Mouse (Mus musculus) heart, postnatal 25 days (tissue): ENCODE results near the gene Plagl1. TPM values are rescaled to one million over a fixed set of nuclear protein-coding genes. Genes with fewer than 3 reads are reported as not detected.

Source experiments
- DNase-seq: peaks from one replicate; pipeline ENCODE4 v3.0.0; 2022; ENCODE audit warnings: low spot score
- intact Hi-C: fragments of 180-260 bp; cut with DNase I; formaldehyde crosslinking; loops from one replicate; pipeline ENCODE4 v1.15.1; 2025
- total RNA-seq, 2 experiments: library from RNA; stranded (reverse); gene quantifications; 2 replicates each; pipeline ENCODE4 v1.2.3; 2021

Gene Plagl1
- total RNA-seq, 2 experiments from 2014 or later = 9.6 to 12.4 TPM

- intact Hi-C loops = no loop called here
- DNase-seq = no peak
Measured at GRCm38 (mm10) chr10:13119300-13119699, 59.0 kb downstream of the Plagl1 start.

GRCm38 (mm10) chr10:13125811-13126210, 65.5 kb downstream of the Plagl1 start:
- intact Hi-C loops = no loop called here
- DNase-seq = no peak

DNA sequence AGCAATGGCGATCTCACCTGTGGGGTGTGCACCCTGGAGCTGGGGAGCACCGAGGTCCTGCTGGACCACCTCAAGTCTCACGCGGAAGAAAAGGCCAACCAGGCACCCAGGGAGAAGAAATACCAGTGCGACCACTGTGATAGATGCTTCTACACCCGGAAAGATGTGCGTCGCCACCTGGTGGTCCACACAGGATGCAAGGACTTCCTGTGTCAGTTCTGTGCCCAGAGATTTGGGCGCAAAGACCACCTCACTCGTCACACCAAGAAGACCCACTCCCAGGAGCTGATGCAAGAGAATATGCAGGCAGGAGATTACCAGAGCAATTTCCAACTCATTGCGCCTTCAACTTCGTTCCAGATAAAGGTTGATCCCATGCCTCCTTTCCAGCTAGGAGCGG, 67.0 kb downstream of the Plagl1 start:
- intact Hi-C loops = no loop called here
- no peak for DNase-seq

DNA sequence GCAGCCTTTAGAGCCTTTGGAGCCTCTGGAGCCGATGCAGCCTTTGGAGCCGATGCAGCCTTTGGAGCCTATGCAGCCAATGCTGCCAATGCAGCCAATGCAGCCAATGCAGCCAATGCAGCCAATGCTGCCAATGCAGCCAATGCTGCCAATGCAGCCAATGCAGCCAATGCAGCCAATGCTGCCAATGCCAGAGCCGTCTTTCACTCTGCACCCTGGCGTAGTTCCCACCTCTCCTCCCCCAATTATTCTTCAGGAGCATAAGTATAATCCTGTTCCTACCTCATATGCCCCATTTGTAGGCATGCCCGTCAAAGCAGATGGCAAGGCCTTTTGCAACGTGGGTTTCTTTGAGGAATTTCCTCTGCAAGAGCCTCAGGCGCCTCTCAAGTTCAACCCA, 67.6 kb downstream of the Plagl1 start:
- DNase-seq = no peak
- intact Hi-C loops = no loop called here

DNA sequence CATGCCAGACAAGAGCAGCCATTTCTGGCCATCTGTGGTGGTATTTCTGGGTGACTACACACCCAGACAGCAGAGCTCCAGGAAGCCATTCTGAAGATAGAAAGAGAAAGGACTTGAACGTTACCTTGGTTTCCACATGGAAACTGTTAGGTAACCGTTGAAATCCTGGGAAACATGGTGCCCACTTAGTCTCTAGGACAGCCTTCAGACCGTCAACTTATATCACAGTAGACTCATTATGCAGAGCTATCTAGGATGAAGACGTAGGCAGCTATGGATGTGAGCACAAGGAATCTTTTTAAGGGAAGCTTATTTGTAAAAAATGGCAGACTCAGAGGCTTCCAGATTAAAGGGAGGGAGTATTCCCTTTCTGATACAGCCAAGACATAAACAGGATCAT, 73.5 kb downstream of the Plagl1 start:
- DNase-seq = no peak
- intact Hi-C loops = no loop called here

DNA sequence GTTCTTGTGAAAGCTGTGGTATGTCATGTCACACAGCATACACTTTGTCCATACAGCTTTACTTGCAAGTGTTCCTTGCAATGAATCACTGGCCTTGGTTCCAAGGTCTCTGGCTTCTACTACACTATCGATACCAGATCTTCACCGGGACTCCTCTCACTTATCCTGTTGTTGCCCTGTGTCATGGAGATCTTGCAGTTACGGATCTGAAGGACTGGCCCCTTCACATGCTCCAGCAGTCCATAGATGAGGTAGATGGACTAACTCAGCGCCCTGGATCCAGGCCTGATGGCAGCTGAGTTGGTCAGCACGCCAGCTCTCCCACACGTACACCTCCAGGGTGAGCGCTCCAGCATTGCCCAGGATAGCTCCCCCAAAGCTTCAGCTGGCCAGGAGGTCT, 75.0 kb downstream of the Plagl1 start:
- intact Hi-C loops = no loop called here
- no peak for DNase-seq

GRCm38 (mm10) chr10:13135751-13136150, 75.4 kb downstream of the Plagl1 start:
- intact Hi-C loops = no loop called here
- DNase-seq = no peak

DNA sequence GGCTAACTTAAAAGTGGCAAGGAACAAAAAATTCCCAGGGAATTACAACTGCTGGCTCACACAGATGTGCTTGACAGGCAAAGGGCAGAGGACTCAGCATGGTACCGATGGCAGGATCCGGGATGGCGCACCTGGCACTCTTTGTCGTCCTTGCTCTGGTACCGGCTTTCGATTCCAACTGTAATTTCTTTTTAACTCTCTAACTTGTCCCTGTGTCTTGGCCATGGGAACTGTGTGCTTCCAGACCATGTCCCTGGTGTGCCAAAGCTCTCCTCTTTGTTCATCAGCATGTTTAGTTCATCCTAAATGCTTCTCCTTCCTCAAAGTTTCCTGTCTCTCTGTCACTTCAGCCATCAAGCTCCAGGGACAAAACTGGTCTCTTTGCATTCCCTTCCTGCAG, 77.6 kb downstream of the Plagl1 start:
- no peak for DNase-seq
- intact Hi-C loops = no loop called here

GRCm38 (mm10) chr10:13140434-13140833, 80.1 kb downstream of the Plagl1 start:
- no peak for DNase-seq
- intact Hi-C loops = no loop called here

DNA sequence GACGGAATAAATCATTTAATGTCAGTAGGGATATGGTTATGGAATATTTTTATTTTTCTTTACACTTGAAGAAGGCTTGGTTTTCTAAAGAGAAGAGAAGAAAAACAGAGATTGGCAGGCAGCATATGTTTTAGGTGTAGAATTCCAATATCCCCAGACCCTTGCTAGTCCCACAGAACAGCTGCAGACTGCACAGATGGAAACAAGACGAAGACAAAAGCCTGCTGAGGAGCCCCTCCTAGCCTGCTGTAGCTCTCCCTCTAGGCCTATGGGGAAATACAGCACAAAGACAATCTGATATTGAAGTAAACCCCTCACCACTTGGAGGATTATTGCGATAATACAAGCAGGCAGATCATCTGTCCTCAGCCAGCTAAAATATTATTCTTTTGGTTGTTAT, 90.1 kb downstream of the Plagl1 start:
- intact Hi-C loops = no loop called here
- DNase-seq = no peak

DNA sequence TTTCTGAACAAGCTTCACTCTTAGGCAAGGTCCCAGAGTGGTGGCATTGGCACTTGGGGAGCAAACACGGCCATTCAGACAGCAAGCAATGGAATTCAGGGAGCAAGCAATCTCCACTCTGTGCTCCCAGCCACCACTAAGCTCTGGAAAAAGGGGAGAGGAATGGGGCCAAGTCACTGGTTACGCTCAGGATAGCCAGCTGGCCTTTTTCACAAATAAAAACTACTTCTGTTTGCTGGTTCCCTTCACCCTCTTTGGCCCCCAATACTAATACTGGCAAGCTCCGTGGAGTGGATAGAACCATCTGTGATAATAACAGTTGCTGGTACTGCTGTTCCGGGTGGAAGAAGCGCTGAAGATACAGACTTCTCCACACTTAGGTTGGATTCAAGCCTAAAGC, 91.0 kb downstream of the Plagl1 start:
- intact Hi-C loops = no loop called here
- DNase-seq = no peak

DNA sequence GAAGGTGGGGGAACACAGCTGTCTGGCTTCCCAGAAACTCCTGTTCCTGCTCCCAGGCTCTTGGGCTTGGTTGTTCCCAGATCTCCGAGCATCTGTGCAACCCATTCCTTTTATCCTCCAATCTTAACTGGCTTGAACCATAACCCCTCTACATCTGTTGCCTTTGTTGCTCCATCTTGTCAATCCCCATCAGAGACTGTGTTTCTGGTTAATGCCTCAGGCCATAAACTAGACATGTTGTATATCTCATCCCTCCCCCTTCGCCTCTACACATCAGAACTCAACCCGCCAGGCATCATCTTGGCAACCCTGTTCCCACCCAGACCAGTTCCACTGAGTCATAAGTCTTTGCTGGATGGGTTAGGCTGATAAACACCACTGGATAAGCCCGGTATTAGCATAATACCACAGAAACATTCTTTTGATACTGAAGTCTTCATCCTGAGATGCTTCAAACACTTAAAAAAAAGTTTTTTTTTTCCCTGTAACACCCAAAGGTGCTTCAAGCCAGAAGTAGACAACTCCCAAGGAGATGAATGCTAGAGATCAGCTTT, 92.6 kb downstream of the Plagl1 start:
- intact Hi-C loops = no loop called here
- DNase-seq = no peak

DNA sequence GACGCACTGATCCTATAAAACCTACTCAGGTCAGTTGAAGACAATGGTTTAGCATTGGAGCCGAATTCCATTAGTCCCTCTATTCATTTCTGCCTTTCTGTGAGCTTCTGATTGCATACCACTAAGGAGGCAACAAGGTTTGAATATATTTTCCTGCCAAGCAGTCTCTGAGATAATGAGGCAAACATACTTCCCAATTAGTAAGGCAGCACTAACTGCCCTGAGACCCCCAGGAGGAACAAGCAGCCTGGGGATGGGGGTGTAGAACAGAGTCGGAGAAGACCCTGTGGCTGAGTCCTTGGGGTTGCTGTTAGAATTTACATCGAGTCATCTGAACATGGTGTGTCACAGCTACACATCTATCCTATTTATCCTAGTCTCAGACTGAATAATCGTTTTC, 95.1 kb downstream of the Plagl1 start:
- intact Hi-C loops = no loop called here
- no peak for DNase-seq

- intact Hi-C loops = no loop called here
- DNase-seq = no peak
Measured at GRCm38 (mm10) chr10:13160913-13161312, 100.6 kb downstream of the Plagl1 start.

DNA sequence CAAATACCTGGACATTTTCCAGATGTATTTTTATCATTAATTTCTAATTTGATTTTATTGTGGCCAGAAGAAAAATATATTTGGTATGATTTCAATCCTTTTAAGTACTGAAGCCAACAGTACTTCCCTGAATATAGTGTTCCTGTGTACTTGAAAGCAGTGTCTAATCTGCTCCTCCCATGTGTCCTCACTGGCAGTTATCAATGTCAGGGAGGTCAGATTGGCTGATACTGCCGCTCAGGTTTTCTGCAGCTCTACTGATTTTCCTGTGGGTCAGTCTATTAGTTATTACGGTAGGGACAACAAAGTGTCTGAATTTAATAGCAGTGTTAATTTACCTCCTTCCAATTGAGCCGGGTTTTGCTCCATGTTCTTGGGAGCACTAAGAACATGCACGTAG, 101.7 kb downstream of the Plagl1 start:
- intact Hi-C loops = no loop called here
- no peak for DNase-seq

DNA sequence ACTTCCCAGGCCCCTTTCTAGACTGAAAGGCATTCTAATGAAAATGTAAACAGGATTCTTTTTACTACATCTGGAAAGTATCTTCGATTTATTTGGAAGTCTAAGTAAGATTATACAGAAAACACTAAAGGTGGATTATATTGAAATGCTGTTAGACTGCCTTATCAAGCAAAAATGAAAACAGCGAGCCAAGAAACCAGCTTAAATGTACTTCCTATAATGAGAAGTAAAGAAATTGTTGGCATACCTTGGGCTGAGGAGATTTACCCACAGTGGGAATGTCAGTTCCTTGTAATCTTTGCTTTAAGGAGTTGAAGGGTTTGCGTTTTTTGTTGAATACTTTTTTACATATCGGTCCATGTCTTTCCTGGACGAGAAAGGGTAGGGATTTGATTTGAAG, 108.2 kb downstream of the Plagl1 start:
- DNase-seq = no peak
- intact Hi-C loops = no loop called here

GRCm38 (mm10) chr10:13170739-13171448, 110.6 kb downstream of the Plagl1 start:
- no peak for DNase-seq
- intact Hi-C loops = no loop called here

DNA sequence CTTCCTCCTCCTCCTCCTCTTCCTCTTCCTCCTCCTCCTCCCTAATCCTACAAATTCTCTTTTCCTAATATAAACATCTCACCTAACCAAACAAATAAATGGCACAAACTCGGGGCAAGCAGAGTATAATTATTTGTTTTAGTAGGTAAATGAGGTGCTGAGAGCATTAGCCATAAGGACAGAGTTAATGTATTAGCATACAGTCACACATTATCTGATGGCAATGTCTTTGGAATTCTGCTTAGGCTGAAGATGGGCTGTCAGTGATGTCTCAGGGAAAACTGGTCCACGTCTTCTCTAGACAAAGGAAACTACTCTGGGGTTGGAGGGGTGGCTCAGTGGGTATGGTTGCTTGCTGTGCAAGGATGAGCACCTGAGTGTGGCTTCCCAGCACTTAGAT, 111.2 kb downstream of the Plagl1 start:
- intact Hi-C loops = no loop called here
- no peak for DNase-seq

DNA sequence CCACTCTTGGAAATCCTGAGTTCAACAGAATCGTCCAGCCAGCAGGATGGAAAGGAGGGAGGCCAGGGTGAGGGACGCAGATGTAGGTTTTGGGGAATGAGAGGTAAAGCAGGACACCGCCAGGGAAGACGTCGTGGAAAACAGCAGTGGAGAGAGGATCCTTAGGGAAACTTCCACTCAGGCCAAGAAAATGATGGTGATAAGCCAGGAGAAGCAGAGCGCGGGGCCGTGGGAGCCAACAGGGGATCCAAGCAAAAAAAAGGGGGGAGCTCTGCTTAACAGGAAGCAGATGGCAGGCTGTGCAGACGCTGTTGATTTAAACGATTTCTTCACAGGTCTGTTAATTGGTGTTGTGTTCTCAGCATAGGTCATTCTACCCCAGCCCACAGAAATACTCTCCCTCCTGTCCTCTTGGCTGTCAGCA, 112.5 kb downstream of the Plagl1 start:
- no peak for DNase-seq
- intact Hi-C loops = no loop called here

DNA sequence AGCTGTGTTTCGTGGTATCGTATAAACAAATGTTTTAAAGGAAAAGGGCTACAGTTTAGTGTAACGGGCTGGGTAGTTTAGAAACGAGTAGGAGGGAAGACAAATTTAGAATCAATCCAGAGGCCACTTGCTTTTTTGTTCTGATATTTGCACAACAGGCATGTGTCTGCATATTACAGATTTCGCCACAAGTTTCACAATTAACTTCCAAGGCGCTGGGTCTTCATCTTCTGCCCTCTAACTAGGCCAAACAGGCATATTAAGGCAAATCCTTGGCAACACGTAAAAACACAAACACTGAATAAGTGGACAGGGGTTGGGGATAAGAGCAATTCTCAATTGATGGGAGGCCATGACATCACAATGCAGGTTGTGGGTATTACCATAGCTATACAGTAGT, 115.6 kb downstream of the Plagl1 start:
- intact Hi-C loops = no loop called here
- DNase-seq = no peak

DNA sequence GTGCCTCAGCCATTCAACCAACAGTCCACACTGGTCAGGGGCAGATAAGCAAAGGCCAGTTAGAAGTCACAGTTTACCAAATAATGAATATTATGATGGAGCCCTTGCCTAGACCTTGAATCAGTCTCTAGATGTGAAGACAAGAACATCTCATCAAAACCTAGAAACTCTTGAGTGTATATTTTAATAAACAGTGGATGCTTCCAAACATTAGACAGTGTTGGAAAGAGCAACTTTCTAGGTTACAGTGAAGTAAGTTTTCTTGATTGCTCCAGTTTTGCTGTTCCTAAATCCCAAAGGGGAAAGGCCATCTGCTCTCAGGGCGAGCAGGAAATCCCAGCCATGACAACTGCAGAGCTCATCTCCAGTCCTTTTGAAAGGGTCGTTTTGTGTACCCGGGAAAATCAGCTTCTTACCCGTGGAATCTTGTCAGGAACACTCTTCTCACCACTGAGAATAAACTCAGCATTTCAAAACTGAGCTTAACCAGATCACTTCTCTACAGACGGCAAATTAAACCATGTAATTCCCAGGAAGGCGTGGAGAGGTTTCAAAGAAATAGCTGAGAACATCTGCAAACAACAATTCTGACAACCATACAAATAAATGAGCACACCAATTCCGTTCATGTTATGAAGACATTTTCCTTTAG, 117.8 kb downstream of the Plagl1 start, which contains the start of gene Zc2hc1b:
TSS of gene Zc2hc1b (minus strand) at position 51 of the 652 bp plus-strand sequence.
- intact Hi-C loops = no loop called here
- no peak for DNase-seq

DNA sequence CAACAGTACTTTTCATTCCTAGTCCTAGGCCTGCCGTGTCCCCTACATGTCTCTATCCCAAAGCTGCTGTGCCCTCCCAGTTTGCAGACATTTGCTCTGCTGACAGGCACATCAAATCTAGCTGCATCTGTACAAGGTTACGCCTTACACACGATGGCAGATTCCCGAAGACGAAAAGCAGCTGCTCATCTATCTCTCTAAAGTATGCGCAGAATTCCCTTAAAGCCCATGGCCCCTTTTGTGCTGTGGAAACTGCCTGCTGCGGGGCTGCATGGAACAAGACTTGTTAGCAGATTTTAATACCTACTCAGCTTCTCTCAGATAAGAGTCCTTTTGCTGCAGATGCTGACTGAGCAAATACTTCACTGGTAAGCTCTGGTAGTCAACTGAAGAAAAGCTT, 119.9 kb downstream of the Plagl1 start:
- no peak for DNase-seq
- intact Hi-C loops = no loop called here
